Mouse (Mus musculus) cortical plate, adult 2 months (tissue): Measurements from ENCODE around the gene Crybb1. TPM values are rescaled to one million over a fixed set of nuclear protein-coding genes. Genes with fewer than 3 reads are reported as not detected.
A peak's percentile ranks its signal among the peaks of the same experiment; 100 is the strongest.

ENCODE experiments used
- H3K27ac ChIP-seq: fragments of 200-500 bp; 2 replicates; pipeline ENCODE4 v1.5.1; 2012; ENCODE audit warnings: low read length, control low read depth, inconsistent platforms; ENCODE audit not compliant: insufficient read depth
- H3K4me1 ChIP-seq: fragments of 200-500 bp; 2 replicates; pipeline ENCODE4 v1.6.1; 2011; ENCODE audit warnings: low read length; ENCODE audit not compliant: control insufficient read depth, insufficient read depth
- H3K4me3 ChIP-seq: fragments of 200-500 bp; 2 replicates; pipeline ENCODE4 v1.5.1; 2011; ENCODE audit warnings: mild to moderate bottlenecking, low read length, control low read depth; ENCODE audit not compliant: insufficient read depth
- CTCF ChIP-seq: fragments of 200-500 bp; IDR thresholded peaks from 2 replicates; pipeline ENCODE4 v1.5.1; 2011; ENCODE audit warnings: mild to moderate bottlenecking, control low read depth, low read length; ENCODE audit not compliant: insufficient read depth; ENCODE audit errors: extremely low read depth
- POLR2A ChIP-seq: fragments of 200-500 bp; IDR thresholded peaks from 2 replicates; pipeline ENCODE4 v1.6.1; 2011; ENCODE audit warnings: mild to moderate bottlenecking, low read length, control low read depth; ENCODE audit not compliant: insufficient read depth; ENCODE audit errors: extremely low read depth
- polyA plus RNA-seq: library from polyadenylated mRNA; depleted of rRNA; stranded (reverse); fragments of >200 nt; gene quantifications from 2 replicates; pipeline ENCODE4 v1.2.3, GENCODE M21; 2012

Gene Crybb1
- polyA plus RNA-seq, 1 experiment = 7.5 TPM

- TF ChIP-seq CTCF (no peak), POLR2A (no peak)
- Histone ChIP-seq H3K4me3 (no peak overlapping the region), H3K4me1 (0 out of 2 replicates have a peak, but pooled peaks cover 2% of the 10 kb centered on the region), H3K27ac (no peak overlapping the region)
These were observed 19.8 kb upstream of the Crybb1 start for GRCm38 (mm10) chr5:112235806-112236205.

GRCm38 (mm10) chr5:112236631-112237030 lies 19.0 kb upstream of the Crybb1 start:
- H3K27ac ChIP-seq = no peak overlapping the region
- H3K4me1 ChIP-seq = 0 out of 2 replicates have a peak, but pooled peaks cover 2% of the 10 kb centered on the region
- TF ChIP-seq POLR2A (no peak), CTCF (no peak)
- no peak overlapping the region for H3K4me3 ChIP-seq

GRCm38 (mm10) chr5:112237439-112237838 lies 18.2 kb upstream of the Crybb1 start:
- no peak overlapping the region for H3K4me3 ChIP-seq
- no peak overlapping the region for H3K27ac ChIP-seq
- no peak for TF ChIP-seq POLR2A
- TF ChIP-seq CTCF = no peak
- 0 out of 2 replicates have a peak, but pooled peaks cover 2% of the 10 kb centered on the region for H3K4me1 ChIP-seq

- TF ChIP-seq CTCF = no peak
- TF ChIP-seq POLR2A = no peak
- Histone ChIP-seq H3K4me1 (0 out of 2 replicates have a peak, but pooled peaks cover 2% of the 10 kb centered on the region), H3K4me3 (no peak overlapping the region), H3K27ac (no peak overlapping the region)
These were observed 17.6 kb upstream of the Crybb1 start for GRCm38 (mm10) chr5:112237866-112238570.

GRCm38 (mm10) chr5:112238781-112239482 lies 16.7 kb upstream of the Crybb1 start:
- TF ChIP-seq POLR2A (no peak), CTCF (no peak)
- Histone ChIP-seq H3K4me1 (0 out of 2 replicates have a peak, but pooled peaks cover 2% of the 10 kb centered on the region), H3K4me3 (no peak overlapping the region), H3K27ac (no peak overlapping the region)

GRCm38 (mm10) chr5:112240761-112241160 lies 14.9 kb upstream of the Crybb1 start:
- Histone ChIP-seq H3K4me3 (no peak overlapping the region), H3K4me1 (0 out of 2 replicates have a peak, but pooled peaks cover 2% of the 10 kb centered on the region), H3K27ac (no peak overlapping the region)
- TF ChIP-seq POLR2A = no peak
- peak; percentile 94 for TF ChIP-seq CTCF

- no peak for TF ChIP-seq POLR2A
- no peak for TF ChIP-seq CTCF
- H3K27ac ChIP-seq = no peak overlapping the region
- no peak overlapping the region for H3K4me3 ChIP-seq
- 0 out of 2 replicates have a peak, but pooled peaks cover 2% of the 10 kb centered on the region for H3K4me1 ChIP-seq
These were observed 13.8 kb upstream of the Crybb1 start for GRCm38 (mm10) chr5:112241849-112242248.

- Histone ChIP-seq H3K4me1 (0 out of 2 replicates have a peak, but pooled peaks cover 2% of the 10 kb centered on the region), H3K27ac (no peak overlapping the region), H3K4me3 (no peak overlapping the region)
- TF ChIP-seq POLR2A (no peak), CTCF (no peak)
These were observed 13.2 kb upstream of the Crybb1 start for GRCm38 (mm10) chr5:112242361-112242778.

- TF ChIP-seq POLR2A (no peak), CTCF (no peak)
- no peak overlapping the region for H3K27ac ChIP-seq
- H3K4me3 ChIP-seq = no peak overlapping the region
- 0 out of 2 replicates have a peak, but pooled peaks cover 2% of the 10 kb centered on the region for H3K4me1 ChIP-seq
These were observed 12.6 kb upstream of the Crybb1 start for GRCm38 (mm10) chr5:112243041-112243440.

GRCm38 (mm10) chr5:112243539-112244274 lies 11.9 kb upstream of the Crybb1 start:
- TF ChIP-seq POLR2A (no peak), CTCF (no peak)
- H3K4me3 ChIP-seq = no peak overlapping the region
- H3K27ac ChIP-seq = no peak overlapping the region
- H3K4me1 ChIP-seq = no peaks in the 10 kb centered on the region
